Mouse (Mus musculus) urinary bladder, postnatal 25 days (tissue): ENCODE measurements around the gene Cdkn1b.
A peak's percentile ranks its signal among the peaks of the same experiment; 100 is the strongest.

ENCODE experiments used
- DNase-seq: peaks from one replicate; pipeline ENCODE4 v3.0.0; 2022; ENCODE audit warnings: low spot score

The Cdkn1b gene

DNA sequence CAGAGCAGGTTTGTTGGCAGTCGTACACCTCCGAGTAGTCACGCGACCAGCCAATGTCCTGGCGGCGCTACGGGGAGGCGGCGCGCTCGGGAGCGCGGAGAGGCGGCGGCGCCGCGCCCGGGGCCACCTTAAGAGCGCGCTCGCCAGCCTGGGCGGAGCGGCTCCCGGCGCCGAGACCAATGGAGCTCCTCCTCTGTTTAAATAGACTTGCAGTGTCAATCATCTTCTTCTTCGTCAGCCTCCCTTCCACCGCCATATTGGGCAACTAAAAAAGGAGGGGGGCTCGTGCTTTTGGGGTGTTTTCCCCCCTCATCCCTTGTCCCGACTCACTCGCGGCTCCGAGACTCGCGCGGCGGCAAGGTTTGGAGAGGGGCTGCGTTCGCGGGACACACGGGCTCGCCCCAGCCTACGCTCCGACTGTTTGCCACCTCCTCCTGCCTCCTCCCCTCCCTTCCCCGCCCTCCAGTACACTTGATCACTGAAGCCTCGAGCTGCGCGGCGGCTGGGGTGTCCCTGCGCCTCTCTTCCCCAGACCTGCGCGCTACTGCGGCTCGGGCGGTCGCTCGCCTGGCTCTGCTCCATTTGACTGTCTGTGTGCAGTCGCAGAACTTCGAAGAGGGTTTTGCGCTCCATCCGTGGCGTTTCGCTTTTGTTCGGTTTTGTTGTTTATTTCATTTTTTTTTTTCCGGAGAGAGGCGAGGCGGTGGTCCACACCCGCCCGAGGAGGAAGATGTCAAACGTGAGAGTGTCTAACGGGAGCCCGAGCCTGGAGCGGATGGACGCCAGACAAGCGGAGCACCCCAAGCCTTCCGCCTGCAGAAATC lies at the start of gene Cdkn1b:
TSS of gene Cdkn1b (plus strand) at position 212 of the 824 bp plus-strand sequence.
- peak; percentile 80 for DNase-seq

GRCm38 (mm10) chr6:134870887-134871286 lies 49.3 kb upstream of the Cdkn1b start:
- no peak for DNase-seq

DNA sequence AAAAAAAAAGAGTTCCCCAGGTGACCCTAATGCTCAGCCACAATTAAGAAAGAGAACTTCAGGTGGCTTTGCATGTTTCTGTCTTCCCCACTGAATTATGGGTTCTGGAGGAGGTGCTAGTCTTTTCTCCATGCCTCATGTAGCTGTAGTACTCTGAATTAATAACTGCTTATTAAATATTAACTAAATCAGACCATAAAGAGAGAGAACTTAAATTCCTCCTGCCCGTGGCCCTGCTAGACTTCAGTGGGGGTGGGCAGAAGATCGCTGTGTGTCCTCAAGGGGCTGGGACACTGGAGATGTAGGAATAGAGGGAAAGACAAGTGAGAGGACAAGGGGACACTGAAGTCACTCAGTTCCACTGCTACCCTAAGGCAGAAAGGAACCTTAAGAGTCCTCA lies 48.0 kb upstream of the Cdkn1b start:
- no peak for DNase-seq

- DNase-seq = no peak
Observed at GRCm38 (mm10) chr6:134873018-134873417, 47.2 kb upstream of the Cdkn1b start.

DNA sequence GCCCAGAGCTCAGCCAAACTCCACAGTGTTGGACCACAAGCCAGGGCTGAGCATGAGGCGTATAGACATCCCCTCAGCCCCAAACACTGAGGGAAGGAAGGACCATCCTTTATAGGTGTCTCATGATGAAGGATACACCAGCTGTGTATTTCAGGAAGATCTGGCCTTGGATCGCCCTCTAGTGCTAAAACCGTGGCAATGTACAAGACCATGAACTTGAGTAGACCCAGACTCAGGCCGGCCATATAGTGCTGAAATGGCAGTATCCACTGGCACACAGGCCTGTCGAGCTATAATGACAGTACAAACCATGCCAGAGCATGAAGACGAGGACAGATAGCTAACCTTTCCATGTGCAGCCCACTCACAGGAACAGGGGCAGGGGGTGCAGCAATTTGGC lies 43.4 kb upstream of the Cdkn1b start:
- DNase-seq = no peak

DNA sequence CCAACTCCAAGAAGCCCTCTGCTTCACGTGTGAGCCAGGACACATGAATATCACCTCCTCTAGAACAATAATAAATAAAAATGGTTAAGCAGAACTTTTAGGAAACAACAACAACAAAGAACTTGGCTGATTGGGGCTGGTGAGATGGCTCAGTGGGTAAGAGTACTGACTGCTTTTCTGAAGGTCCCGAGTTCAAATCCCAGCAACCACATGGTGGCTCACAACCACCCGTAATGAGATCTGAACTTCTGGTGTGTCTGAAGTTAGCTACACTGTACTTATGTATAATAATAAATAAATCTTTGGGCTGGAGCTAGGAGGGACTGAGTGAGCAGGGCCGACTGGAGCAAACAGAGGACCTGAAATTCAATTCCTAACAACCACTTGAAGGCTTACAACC lies 42.9 kb upstream of the Cdkn1b start:
- no peak for DNase-seq

- no peak for DNase-seq
Observed at GRCm38 (mm10) chr6:134877892-134878291, 42.3 kb upstream of the Cdkn1b start.

- DNase-seq = no peak
Observed at GRCm38 (mm10) chr6:134879556-134879955, 40.6 kb upstream of the Cdkn1b start.

GRCm38 (mm10) chr6:134880046-134880445 lies 40.2 kb upstream of the Cdkn1b start:
- no peak for DNase-seq

DNA sequence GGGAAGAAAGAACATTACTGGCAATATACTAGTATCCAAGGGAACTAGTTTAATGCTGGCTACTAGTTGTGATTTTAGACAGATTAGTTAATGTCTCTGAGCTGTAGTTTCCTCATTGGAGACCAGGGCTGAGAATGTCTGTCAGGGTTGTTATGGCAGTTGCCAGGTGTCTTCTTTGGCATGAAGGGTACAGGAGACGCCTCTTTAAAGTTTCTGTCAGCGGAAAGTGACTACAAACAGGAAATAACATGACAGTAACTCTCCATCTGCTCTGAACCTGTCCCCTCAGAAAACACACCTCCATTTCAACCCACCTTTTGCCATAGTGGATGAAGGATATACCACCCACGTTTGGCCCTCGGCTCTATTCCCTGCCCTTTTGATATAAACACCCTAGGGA lies 36.5 kb upstream of the Cdkn1b start:
- no peak for DNase-seq

DNA sequence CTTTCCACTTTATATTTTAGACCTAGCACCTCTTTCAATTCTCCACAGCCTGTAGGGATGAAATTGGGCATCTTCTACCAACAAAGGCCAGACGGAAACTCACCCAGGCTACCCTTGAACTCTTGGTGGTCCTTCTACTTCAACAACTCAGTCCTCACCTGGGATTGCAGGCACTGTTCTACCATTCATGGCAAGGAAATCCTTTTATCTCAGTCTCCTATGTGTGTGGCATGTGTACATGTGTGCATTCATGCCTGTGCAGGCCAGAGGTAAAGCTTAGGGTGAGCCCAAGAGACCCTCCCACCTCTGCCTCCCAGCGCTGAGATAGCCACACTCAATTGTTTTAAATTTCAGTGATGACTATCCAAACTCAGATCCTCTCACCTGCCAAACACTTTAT lies 34.7 kb upstream of the Cdkn1b start:
- DNase-seq = no peak

DNA sequence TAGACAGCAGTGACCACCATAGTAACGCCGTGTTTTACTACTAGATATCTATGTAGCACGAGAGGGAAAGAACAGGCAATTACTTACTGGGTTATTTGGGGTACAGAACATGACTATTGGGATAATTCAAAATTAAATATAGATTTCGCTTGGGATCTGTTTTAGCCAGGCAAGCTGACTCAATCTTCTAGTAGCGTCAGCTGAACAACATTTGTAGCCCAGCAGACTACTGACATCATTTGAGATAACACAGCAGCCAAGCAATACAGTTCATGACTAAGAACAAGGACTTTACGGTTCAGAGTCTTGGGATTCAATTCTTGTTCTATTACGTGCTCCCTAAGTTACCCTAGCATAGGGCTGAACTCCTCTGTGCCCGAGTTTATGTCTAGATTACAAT lies 33.7 kb upstream of the Cdkn1b start:
- DNase-seq = no peak

GRCm38 (mm10) chr6:134887008-134887407 lies 33.2 kb upstream of the Cdkn1b start:
- no peak for DNase-seq

GRCm38 (mm10) chr6:134887711-134888449 lies 32.3 kb upstream of the Cdkn1b start:
- no peak for DNase-seq

DNA sequence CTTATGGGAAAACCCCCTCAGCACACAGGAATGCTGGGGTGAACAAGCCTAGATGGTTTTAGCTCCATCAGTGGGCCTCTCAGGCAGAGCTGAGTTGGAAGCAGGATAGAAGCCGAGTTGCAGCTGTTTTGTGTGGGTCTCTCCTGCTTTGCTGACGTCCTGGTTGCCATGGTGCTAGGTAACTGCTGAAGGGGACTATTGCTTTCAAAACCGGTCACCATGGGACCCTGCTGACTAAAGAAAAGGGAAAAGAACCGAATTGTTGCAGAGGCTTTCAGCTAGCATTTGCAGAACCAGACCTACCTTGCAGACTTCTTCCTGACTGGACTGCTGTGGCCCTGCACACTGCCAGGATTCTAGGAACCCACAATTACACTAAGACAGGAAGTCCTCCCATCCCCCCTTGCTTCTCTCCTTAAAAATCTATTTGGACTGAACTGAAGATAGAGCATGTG lies 31.6 kb upstream of the Cdkn1b start:
- DNase-seq = no peak

DNA sequence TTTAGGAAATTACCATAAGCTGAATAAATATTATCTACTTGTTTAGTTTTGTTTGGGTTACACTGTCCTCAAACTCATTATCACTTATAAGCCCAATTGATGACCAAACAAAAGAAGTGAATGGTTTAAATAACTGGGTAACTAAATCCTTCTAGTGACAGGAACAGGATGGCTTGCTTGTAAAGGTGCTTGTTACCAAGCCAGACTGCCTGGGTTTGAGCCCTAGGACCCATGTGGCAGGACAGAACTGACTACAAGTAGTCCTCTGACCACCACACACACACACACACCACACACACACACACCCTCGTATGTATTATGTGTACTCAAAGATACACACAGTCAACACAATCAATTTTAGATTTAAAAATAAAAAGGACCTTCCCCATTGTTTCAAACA lies 30.4 kb upstream of the Cdkn1b start:
- no peak for DNase-seq

DNA sequence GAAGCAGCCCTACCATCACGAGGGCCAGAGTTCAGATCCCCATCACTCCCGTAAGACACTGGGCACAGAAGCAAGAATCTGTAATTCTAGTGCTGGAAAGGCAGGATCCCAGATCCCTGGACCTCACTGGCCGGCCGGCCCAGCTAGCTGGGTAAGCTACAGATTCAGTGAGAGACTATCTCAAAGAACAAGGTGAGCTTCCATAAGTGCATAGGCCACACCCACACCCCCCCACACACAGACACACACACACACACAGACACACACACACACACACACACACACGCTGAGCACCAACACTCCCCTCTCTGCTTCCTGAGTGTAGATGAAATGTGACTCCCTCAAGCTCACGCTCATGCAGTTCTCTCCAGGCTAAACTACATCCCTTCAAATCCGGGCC lies 29.8 kb upstream of the Cdkn1b start:
- no peak for DNase-seq

- no peak for DNase-seq
Observed at GRCm38 (mm10) chr6:134896570-134897436, 23.4 kb upstream of the Cdkn1b start.

- peak; percentile 98 for DNase-seq
Observed at GRCm38 (mm10) chr6:134897443-134898094, 22.6 kb upstream of the Cdkn1b start.

GRCm38 (mm10) chr6:134898095-134898965 lies 21.9 kb upstream of the Cdkn1b start, which contains the start of gene Gpr19:
Gene Gpr19, minus strand, starts transcription at chr6:134898578.
- DNase-seq = peak; percentile 87

GRCm38 (mm10) chr6:134903368-134903767 lies 16.8 kb upstream of the Cdkn1b start:
- no peak for DNase-seq
